Mouse (Mus musculus) right cerebral cortex, postnatal 4 days (tissue): ENCODE results near the gene Rrm2.
"Not testable (repeated sequence)": the region's sequence is repeated elsewhere in the genome, so short reads cannot be mapped to it uniquely, and the experiment has no call there.

ENCODE experiments used
- DNase-seq: peaks from one replicate; pipeline ENCODE4 v3.0.0-alpha.2; 2022

Rrm2 gene

GRCm38 (mm10) chr12:24707954-24708823, at the start of gene Rrm2:
Gene Rrm2 (plus strand): TSS chr12:24708241.
- DNase-seq: peak; percentile 97

DNA sequence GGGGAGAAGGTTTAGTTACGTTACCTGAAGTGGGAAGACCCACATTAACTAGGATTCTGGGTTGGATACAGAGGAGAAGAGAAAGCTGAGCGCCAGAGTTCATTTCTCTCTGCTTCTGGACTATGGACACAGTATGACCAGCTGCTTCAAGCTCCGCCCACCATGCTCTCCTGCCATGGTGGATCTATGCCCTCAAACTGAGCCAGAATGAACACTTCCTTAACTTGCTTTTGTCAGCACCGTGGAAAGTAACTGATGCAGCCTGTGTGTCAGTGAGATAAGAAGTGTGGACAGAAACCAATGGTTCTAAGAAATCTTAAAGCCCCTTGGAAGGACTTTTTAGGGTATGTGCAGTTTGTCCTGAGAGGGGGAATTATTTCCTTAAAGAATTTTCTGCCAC, 49.0 kb upstream of the Rrm2 start:
- no peak for DNase-seq

GRCm38 (mm10) chr12:24659923-24660322, 48.1 kb upstream of the Rrm2 start:
- DNase-seq: no peak

DNA sequence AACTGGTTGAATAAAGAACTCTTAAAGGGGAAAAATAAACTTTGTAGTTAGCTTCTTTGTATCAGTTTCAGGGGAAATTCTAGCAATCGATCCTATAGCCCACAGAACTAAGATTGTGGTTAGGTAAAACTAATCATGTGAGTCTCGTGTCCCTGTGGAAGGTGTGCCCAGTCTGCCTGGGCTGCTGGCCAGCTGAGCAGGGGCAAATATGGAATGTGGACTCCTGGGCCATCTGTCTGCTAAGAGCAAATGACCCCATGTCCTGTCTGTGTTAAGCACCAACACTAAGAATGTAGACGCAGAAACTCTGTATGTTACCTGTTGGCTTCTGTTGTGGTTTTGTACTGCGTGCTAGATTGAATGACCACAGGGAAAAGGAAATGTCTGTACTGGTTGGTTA, 46.9 kb upstream of the Rrm2 start:
- no peak for DNase-seq

DNA sequence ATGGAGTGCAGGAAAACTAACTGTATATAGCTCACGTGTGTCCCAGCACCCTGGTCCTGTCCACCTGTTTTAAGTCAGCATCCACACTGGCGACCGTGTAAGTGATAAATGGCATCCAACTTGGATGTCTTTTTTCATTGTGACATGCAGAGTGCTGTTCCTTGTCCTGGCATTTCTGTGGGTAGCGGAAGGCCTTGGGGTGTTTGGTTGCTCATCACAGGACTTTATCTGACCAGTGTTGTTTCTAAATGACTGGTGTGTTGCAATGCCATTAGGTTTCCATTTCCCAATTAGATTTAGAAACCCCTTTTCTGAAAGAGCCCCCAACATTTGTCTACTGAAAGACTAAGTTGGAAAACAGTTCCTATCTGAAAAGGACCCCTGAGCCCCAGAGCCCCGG, 45.9 kb upstream of the Rrm2 start:
- DNase-seq: no peak

GRCm38 (mm10) chr12:24680096-24680491, 27.9 kb upstream of the Rrm2 start:
- peak; percentile 39 for DNase-seq

GRCm38 (mm10) chr12:24680492-24681285, 27.4 kb upstream of the Rrm2 start:
- peak; percentile 67 for DNase-seq

DNA sequence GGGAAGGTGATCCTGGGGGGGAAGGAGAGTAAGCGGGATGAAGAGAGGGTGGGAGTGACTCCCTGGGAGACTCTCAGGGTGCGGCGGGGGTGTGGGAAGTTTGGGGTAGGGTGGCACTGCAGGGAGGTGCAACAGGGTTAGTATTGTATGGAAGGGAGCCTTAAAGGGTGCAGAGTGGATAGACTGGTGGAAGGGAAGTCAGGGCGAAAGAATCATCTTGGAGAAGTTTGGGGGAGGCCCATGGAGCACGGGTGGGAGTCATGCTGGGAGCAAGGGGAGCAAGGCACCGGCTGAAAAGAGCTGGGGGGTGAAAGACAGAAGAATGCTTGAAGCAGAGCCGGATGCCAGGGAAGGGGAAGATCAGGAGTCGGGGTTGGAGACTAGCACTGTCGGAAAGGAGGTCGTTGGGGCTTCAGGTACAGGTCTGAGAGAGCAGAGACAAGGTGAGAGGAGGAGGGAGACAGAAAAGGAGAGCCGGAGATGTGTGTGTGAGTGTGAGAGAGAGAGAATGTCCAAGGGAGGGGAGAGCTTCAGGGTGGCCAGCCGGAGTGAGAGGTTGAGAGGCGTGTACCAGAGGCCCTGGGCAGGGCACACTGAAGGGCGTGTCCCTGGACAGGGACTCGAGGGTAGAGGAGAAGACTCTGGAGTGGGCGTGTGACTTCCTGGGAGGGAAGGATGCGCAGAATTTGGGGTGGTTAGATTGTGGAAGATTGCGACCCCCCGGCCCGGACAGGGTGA, 26.6 kb upstream of the Rrm2 start, which contains the start of gene Cys1:
Cys1 (minus strand) TSS at position 528 of the 738 bp plus-strand sequence.
- no peak for DNase-seq

- DNase-seq: peak; percentile 28
Measured at GRCm38 (mm10) chr12:24682563-24682962, 25.5 kb upstream of the Rrm2 start.

GRCm38 (mm10) chr12:24683461-24683860, 24.6 kb upstream of the Rrm2 start:
- no peak for DNase-seq

DNA sequence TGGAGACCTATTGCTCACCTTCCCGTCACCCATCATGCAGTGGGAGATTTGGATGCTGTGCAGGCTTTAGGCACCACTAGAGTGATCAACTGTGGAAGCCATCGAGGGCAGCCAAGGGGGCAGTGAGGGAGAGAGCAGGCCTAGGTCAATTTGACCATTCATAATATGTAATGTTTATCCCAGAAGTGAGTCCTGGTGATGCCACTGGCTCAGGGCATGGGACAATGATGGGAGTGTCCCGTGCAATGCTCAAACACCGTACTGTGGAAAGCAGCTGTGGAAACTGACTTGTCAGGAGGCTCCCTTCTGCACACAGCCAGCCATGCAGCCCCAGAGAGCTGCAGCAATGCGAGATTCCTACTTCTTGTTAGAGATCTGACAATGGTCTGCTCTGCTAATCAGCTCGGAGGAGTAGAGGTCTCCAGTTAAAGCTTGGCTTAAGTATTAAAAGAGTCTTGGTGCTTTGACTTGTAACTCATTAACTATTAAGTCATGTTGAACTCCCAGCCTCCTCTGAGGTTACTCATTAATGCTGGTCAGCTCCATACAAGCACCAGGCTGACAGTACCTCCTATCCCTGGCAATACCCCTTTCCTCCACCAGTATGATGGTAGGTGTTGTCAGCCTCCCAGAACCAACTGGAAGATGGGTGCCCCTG, 21.9 kb upstream of the Rrm2 start:
- DNase-seq: no peak

DNA sequence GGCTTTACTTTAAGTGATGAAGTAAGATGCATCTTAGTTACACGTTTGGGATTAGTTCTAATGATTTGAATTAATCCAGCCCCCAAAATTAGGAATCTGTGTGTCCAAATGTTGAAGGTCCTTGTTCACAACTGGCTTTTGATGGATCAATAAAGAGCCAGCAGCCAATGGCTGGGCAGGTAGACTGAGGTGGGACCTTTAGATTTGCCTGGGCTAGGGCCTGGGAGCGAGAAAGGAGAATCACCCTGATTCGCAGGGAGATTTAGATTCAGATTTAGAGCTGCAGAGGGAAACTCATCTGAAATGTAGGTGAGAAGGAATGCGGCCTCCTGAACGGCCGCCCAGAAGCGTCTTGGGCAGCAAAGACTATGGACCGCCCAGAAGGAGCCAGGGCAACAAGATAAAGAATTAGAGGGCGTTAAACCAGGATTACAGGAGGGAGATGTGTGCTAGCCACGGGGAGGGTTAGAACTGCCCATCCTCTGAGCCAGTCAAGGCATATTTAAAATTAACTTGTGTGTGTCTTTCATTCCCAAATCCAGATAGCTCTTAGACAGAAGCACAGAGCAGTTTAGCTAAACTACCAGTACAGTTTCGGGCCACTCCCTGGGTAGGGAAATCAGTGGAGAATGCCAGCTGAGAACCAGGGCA, 21.2 kb upstream of the Rrm2 start:
- no peak for DNase-seq

- DNase-seq: no peak
Measured at GRCm38 (mm10) chr12:24690351-24690750, 17.7 kb upstream of the Rrm2 start.

- DNase-seq: peak; percentile 87
Measured at GRCm38 (mm10) chr12:24696500-24697483, 11.2 kb upstream of the Rrm2 start.

DNA sequence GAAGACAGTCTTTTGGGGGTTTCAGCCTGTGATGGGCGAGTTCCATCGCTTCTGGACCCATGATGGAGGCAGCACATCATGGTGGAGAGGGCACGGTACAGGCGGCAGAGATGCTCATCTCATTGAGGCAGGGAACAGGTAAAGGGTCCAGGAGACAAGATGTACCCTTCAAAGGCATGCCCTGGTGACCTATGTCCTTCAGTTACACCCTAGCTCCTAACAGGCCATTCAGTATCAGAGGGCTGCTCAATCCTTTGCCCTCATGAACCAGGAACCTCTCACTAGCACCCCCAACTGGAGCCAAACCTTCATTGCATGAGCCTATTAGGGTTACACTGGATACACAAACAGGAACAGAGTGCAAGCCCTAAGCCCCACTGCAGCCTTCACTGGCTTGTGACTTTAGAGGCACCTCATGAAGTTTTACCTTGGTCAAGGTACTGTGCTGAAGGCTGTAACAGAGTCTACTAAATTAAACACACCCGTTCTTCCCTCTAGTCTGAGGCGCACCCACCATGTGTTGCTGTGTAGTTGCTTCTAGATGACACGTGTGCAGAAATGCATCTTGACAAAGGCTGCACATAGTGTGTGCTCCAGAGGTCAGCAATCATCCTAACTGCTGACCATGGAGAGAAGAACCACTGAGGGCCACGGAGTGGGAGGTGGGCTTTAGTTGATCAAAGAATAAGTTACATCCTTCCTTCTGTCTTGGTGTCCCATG, 10.4 kb upstream of the Rrm2 start:
- DNase-seq: no peak

- no peak for DNase-seq
Measured at GRCm38 (mm10) chr12:24698514-24698913, 9.5 kb upstream of the Rrm2 start.

- no peak for DNase-seq
Measured at GRCm38 (mm10) chr12:24699578-24699977, 8.5 kb upstream of the Rrm2 start.

DNA sequence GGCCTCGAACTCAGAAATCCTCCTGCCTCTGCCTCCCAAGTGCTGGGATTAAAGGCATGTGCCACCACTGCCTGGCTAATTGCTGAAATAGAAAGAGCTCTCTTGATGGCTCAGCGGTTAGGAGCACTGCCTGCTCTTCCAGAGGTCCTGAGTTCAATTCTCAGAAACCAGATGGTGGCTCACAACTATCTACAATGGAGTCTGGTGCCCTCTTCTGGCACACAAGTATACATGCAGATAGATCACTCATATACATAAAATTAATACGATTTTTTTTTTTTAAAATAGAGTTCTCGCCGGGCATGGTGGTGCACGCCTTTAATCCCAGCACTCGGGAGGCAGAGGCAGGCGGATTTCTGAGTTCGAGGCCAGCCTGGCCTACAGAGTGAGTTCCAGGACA, 6.4 kb upstream of the Rrm2 start:
- DNase-seq: not testable (repeated sequence)

- no peak for DNase-seq
Measured at GRCm38 (mm10) chr12:24703013-24703412, 5.0 kb upstream of the Rrm2 start.
